Mouse (Mus musculus): ENCODE results near the gene Stk4.
A peak's percentile ranks its signal among the peaks of the same experiment; 100 is the strongest.
"Not testable (repeated sequence)": the region's sequence is repeated elsewhere in the genome, so short reads cannot be mapped to it uniquely, and the experiment has no call there.

Gene Stk4

DNA sequence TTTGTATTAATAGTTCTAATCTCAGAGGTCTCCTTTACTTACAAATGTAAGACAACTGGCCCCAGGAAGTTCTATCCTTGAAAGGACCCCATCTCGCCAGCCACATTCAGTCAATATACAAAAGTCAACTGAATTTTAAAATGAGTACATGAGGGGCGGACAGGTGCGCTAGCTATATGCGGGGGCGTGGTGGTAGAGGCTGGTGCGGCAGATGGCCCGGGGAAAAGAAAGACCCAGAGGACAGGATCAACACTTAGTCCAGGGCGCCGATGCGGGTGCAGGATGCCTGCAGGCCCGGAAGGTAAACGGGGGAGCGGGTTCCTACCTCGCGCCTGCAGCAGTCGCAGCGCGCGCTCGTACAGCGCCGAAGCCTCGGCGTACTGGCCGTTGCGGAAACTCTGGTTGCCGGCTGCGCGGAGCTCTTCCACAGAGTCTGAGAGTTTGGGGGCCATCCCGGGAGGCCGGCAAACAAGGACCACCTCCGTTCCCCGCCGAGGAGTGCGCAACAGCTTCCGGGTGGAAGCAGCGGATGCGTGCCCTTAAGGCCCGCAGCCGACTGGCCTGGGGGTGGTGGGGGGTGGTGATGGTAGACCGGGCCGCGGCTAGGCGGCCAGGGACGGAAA is at the start of gene Stk4:
Stk4 (plus strand) TSS at position 181 of the 623 bp plus-strand sequence.
- DNase-seq = peak; percentile 25

DNA sequence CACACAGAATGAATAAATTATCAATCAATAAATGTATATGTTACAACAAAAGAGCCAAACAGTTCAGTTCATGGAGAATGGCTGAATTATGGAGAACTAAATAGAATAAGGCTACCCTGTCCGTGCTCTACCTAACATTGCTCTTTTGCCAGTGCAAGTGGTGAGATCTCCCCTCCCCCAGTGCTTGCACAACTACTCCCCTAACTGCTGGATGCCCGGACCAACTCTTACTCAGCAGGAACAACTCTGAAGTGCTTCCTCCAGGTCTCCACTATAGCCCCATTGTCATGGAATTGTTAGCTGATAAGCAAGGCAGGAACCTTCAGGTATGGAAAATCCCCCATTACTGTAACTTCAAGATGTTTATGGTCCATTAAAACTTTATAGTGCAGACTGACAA is 48.0 kb upstream of the Stk4 start:
- DNase-seq = peak; percentile 49

DNA sequence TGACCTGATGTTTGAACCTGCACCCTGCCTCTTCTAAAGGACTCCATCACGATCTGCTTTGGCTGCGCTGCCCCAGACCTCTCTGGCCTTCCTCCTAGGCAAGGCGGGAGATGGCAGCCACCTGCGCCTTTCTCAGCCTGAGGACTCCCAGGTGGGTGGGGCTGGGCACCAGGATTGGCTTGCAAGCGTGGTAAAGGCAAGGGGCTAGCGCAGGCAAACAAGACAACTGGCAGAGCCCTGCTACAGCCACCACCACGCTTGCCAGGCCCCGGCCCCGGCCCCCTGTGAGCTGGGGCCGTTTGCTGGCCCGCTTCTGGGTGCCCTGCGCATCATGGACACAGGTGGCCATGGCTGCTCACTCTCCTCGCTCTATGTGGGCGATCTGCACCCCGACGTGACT is 45.0 kb upstream of the Stk4 start, which contains the start of gene Pabpc1l:
Pabpc1l (plus strand) TSS at position 301 of the 400 bp plus-strand sequence.
- no peak for DNase-seq

DNA sequence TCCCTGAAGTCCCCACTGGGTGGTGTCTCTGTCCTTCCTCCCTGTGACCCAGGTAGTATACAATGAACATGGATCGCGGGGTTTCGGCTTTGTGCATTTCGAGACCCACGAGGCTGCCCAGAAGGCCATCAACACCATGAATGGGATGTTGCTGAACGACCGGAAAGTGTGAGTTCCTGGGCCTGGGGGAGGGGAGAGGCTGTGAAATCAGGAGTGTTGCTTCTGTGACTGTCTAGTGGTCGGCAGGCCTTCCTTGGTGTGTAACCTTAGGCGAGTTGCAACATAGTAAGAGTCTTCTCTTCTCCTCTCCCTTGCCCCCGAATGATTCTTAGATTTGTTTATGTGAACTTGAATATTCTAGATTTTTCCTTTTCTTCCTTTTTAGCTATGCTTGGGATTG is 39.0 kb upstream of the Stk4 start:
- no peak for DNase-seq

DNA sequence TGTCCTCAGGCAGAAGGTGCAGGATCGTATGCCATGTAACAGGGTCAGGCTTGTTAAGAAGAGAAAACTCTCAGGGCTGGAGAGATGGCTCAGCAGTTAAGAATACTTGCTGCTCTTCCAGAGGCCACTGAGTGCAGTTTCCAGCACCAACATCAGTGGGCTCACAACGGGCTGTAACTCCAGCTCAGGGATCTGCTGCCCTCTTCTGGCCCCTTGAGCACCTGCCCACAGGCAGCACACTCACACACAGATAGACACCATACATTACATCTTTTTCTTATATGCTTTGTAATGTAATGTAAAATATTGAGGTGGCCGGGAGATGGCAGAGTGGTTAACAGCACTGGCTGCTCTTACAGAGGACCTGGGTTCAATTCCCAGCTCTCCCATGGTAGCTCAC is 37.1 kb upstream of the Stk4 start:
- no peak for DNase-seq

DNA sequence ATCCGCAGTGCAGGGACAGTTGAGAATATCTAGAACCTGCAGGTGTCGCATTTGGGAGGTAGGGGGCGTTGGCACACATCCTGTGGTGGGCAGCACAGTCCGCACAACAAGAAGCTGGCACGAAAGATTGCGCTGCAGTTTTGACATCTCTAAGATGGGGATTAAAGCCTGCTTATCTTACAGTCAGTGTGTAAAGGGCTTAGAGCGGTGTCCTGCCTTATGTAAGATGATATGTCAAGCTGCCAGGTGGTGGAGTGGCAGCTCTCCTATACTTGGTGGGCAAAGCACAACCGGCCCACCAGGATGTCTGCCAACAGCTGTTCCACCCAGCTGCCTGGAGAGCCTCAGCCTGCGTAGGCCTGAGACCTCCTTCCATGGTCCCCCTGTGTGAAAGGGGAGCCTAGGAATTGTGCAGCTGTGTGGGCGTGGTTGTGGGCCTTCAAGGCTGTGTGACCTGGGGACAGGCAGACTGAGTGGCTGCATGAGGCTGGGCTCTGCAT is 33.6 kb upstream of the Stk4 start:
- no peak for DNase-seq

DNA sequence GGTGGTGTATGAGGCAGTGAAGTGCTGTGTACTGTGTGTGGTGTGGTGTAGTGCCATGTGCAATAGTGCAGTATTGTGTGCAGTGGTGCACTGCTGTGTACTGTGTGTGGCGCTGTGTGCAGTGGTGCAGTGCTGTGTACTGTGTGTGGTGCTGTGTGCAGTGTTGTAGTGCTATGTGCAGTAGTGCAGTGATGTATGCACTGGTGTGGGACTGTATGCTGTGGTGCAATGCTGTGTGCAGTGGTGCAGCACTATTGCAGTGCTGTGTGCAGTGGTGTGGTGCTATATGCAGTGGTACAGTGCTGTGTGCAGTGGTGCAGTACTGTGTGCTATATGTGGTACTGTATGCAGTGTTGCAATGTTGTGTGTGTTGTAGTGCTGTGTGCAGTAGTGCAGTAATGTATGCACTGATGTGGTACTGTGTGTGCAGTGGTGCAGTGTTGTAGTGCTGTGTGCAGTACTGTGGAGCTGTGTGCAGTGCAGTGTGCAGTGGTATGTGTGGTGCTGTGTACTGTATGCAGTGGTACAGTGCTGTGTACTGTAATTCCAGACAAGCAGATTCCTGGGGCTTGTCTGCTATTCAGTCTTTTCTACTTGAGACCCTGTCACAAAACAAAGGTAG is 31.6 kb upstream of the Stk4 start:
- DNase-seq = no peak

DNA sequence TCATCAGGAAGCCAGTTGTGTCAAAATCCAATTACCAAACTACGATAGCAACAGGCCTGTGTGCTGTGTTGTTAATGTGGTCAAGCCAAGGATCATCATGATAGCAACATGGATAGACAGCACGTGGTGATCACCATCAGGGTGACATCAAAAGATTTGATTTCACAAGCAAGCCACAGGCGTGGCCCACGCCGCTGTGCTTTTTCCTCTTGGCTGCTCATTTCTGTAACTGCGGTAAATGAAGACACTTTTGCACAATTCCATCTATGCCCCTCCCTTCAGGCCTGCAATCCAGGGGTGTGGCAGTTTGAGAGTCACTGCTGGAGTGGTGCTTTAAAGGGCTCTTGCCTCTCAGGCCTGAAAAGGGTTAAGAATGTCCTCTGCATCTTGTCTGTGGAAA is 29.2 kb upstream of the Stk4 start:
- peak; percentile 61 for DNase-seq

DNA sequence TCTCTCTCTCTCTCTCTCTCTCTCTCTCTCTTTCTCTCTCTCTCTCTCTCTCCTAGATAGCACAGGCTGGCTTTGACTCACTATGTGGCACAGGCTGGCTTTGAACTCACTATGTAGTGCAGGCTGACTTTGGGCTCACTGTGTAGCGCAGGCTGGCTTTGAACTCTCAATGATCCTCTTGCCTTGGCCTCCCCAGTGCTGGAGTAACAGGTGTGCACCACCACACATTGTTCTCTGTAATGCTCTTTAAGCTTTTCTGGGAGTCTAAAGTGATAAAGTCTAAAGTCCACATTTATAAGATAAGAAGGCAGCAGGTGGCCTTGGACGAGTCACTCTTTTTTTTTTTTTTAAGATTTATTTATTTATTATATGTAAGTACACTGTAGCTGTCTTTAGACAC is 28.6 kb upstream of the Stk4 start:
- no peak for DNase-seq

DNA sequence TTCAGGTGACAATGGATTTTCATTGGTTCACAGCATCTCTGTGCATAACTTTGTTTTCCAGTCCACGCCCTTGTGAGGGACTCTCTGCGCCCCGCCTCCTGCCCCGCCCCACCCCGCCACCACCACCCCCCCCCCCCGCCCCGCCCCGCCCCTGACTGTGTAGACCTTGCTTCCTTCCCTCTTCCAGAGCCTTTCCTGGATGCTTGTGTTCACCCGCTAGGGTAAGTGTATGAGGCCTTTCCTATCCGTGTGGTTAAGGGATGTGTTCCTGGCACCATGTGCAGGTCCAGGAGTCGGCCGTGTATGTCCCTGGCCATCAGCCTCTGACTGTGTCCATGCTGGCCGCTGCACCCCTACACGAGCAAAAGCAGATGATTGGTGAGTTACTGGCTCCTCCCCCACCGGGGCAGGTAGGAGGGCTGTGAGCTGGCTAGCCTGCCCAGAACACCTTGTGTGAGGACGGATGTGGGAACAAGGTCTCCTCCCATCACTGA is 22.9 kb upstream of the Stk4 start:
- DNase-seq = peak; percentile 65

DNA sequence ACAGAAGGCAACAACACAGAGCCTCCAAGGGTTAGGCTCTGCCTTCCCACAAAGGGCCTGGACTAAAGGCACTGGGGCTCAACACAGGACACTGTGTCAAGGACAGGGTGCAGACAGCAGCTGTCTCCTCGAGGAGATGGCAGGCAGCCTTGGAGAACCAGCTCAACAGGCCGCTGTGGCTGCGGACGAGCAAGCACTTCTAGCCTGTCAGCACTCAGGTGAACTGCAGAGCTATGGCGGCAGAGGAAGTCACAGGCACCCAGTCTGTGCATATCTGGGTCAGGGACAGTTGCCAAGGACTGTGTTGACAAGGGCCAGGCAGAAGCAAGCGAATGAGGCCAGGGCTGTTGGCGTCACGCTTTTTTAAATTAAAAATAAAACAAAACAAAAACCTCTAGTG is 16.4 kb upstream of the Stk4 start:
- DNase-seq = peak; percentile 24

DNA sequence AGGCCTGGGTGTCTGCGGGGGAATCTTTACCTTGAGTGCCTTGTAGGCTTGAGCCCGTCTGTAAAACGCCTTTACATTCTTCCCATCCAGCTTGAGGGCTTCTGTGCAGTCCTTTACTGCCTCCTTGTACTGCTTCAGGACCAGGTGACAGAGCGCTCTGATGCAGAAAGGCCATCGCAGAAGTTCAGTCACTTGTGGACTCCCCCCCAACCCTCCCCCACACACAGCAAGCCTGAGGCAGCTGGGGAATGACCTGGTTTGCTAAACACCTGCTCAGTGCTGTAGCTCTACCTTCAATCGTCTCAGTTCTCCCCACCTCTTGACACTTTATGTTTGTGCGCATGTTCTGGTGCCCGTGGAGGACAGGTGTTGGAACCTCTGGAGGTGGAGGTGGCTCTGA is 15.5 kb upstream of the Stk4 start:
- no peak for DNase-seq

DNA sequence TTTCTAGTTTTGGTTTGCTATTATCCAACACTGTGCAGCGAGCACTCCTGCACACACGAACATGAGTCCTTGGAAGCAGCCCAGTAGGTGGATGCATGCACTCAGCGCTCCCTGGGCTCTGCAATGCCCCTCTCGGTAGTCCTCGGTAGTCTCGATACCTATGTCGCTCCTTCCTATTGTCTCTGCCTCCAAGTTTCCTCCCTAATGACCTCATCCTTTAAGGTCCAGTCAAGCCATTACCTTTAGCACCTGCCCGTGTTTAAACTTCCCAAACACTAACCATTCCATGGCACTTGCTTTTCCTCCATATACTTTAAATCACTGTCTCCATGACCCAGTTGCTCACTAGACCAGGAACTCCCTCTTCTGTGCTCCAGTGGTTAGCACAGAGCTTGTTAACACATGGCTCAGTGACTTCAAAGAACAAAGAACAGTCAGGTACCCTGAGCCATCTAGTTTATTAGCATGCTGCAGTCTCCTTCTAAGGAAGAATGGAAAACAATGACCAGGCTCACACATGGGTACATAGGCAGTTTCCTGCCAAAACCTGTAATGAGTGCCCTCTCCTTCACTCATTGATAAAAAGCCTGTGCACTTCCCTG is 10.4 kb upstream of the Stk4 start:
- no peak for DNase-seq

DNA sequence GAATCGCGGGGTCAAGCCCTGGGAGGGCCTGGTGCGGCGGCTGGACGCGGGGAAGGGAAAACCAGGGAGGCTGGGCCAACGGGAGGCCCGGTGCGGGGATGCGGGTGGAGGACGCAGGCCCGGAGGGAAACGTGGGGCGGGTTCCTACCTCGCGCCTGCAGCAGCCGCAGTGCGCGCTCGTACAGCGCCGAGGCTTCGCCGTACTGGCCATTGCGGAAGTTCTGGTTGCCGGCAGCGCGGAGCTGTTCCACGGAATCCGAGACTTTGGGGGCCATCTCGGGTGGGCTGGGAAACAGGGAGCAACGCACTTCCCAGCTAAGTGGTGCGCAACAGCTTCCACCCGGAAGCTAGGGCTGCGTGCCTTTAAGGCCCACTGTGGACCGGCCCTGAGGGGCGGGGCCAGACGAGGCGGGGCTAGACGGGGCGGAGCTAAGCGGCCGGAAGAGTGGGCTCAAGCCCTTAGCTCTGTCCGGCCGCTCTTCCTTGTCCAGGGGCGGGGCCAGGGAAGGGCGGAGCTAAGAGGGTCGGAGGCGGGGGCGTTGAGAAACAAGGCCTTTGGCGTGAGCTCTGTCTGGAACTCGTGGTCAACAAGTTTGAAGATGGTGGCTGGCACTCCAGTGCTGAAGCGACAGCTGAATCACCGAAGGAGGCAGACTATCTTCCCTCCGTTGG is 779 bp downstream of the Stk4 start, which contains the start of gene Tomm34:
Tomm34 (minus strand) TSS at position 405 of the 672 bp plus-strand sequence.
- DNase-seq = peak; percentile 97

DNA sequence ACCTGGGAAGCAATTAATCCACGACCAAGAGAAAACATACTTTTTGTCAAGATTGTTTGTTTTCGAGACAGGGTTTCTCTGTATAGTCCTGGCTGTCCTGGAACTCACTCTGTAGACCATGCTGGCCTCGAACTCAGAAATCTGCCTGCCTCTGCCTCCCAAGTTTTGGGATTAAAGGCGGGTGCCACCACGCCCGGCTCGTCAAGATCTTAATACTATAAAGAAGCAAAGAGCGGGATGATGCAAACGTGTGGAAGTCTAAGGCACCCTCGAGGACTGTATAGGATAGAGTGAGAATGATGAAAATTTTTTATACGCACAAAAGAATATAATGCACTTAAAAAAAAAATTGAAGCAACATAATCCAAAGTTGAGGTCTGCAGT is 1.3 kb downstream of the Stk4 start:
- not testable (repeated sequence) for DNase-seq

DNA sequence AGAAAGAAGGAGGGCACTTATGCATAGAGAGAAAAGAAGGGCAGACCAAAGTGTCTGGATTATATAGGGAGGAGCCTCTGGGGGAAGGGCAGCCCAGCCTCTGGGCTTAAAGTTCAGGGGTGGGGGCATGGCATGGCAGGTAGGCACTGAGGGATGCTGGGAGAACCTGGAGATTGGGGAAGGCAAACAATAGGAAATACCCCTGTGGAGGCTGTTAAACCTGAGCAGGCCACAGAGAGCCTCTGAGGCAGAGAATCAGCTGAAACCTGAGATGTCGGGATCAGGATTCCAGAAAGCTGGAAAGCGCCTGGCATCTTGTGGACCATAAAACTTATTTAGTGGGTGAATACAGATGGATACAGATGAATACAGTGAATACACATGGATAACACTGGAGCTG is 2.0 kb downstream of the Stk4 start:
- DNase-seq = no peak

DNA sequence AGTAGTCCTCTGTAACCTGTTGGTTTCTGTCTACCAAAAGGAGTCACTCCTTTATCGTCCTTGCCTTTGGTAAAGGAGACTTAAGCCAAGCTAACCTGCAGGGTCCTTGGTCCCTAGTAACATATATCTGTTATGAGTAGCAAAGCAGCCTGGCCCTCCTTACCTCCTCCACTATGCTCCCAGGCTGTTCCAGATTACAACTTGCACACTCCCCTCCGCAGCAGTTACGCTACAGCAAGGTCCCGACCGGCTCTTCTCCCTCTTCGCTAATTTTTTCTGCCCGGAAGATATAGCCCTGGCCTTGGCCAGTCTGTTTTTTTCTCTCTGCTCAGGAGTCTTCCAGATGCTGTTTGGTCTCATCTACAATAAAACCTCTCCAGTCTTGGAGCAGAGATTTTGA is 3.0 kb downstream of the Stk4 start:
- no peak for DNase-seq

DNA sequence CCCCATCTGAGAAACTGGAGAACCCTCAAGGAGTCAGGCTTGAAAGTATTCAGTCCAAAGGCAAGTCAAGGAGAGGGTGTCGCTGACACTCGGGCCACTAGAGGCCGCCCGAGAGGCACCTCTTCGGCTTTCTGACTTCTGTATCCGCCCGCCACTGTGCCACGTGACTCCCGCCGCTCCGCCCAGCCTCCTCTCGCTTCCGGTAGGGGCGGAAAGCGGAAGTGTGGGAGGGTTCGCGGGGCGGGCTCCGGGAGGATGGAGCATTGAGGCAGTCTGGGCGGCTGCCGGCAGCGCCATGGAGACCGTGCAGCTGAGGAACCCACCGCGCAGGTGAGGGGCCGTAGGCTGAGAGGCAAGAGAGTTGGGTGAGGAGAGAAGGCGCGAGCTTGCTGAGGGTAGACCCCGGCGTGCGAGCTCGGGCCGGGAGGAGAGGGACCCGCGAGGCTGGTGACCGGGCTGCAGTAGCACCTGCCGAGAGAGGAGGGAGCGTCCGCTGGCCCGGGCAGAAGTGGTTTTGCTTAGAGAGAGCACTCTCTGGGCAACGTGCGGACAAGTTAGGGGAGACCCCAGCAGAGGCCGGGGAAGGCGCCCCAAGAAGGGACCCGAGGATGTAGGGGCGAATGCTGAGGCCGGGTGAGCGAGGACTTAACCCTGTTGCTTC is 3.9 kb downstream of the Stk4 start:
- DNase-seq = peak; percentile 99

DNA sequence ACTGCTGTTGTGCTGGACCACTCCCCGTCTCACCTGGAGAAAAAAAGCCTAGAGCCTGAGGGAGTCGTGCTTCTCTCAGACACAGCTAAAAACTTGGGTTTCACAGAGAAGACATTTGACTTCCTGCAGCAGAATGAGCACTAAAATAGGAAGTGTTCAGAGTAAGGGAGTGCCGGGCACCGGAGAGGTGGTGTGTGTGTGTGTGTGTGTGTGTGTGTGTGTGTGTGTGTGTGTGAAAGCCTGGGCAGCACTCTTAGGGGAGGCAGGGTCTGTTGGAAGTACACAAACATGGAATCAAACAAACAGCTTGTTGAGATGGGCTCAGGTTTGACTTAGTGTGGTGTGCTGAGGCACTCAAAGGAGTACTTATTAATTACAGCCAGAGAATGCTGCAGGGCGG is 5.0 kb downstream of the Stk4 start:
- DNase-seq = peak; percentile 60

DNA sequence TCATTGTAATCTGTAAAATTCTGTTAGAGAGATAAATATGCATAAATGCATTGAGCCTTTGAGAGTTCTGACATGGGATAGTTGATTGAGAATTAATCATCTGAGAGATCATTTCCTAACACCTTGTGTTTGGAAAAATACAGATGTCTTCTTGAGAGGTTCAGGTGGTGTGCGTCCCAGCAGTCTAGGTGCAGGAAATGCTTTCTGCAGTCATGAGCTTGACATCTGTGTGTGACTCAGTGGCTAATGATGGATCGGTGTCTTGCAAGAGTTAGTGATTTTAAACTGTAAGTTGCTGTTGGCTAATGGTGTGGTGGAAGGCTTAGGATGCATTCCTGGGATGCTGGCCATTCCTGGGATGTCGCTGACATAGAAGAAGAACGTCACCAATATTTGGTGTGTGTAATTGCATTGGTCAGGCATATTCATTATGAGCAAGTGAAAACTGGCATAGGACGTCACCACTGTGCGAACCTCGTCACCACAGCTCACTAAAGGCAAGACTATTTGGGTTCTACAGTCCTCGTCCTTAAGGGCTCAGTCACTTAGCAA is 6.8 kb downstream of the Stk4 start:
- no peak for DNase-seq

DNA sequence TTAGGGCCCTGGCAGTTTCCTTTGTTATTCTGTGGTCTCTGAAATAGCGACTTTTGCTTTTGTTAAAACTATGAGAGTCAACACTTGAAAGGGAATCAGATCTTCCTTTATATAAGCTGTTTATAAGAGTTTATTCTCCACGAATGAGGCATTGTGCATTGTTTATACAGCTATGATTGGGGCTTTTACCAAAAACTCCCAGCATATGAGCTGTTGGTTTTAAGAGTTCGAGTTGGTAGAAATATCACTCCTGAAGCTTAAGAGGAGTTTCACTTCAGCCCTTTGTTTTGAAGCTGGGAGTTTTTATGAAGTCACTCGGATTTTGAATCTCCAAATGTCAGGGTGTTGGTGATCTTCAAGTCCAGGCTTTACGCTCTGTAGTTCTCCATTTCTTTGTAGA is 7.8 kb downstream of the Stk4 start:
- DNase-seq = peak; percentile 50

DNA sequence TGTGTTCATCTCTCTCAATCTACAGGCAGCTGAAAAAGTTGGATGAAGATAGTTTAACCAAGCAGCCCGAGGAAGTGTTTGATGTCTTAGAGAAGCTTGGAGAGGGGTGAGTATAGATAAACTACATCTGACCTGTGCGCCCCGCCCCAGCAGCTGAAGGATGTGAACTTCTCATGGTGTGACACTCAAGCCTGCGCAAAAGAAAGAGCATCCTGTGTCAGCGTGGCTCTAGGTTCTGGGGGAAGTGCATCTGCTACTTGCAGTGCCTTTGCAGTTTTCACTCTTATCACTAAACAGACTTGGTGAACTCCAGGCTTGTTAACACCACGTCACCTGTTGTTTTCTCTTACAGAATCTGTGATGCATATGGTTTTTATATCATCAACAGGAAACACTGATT is 9.4 kb downstream of the Stk4 start:
- peak; percentile 48 for DNase-seq

DNA sequence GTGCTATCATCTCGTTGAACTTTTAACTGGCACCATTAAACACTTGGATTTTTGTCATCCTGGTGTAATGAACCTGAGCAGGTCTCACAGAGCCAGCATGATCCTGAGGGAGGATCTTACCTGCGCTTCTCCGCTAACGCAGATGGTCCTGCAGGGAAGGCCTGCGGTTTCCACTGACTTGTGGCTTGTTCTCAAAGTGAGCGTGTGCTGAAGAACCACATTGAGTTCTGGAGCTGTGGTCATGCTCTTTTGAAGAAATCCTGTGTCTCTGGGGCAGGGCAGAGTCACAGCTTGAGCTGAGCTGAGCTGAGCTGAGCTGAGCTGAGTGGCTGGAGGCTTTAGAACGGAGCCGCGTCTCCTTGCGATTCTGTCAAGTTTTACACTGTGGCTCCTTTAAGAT is 11.5 kb downstream of the Stk4 start:
- DNase-seq = no peak

All from lung, postnatal 36 days (tissue).